Mouse (Mus musculus) adrenal gland, adult (tissue): Measurements from ENCODE around the gene Dtd2.

Experiments used
- DNase-seq, 2 experiments: peaks; one replicate each; pipeline ENCODE4 v3.0.0; 2022 to 2023; ENCODE audit warnings: low spot score in 1 of 2; ENCODE audit not compliant: inconsistent age in 2 of 2

Gene Dtd2

DNA sequence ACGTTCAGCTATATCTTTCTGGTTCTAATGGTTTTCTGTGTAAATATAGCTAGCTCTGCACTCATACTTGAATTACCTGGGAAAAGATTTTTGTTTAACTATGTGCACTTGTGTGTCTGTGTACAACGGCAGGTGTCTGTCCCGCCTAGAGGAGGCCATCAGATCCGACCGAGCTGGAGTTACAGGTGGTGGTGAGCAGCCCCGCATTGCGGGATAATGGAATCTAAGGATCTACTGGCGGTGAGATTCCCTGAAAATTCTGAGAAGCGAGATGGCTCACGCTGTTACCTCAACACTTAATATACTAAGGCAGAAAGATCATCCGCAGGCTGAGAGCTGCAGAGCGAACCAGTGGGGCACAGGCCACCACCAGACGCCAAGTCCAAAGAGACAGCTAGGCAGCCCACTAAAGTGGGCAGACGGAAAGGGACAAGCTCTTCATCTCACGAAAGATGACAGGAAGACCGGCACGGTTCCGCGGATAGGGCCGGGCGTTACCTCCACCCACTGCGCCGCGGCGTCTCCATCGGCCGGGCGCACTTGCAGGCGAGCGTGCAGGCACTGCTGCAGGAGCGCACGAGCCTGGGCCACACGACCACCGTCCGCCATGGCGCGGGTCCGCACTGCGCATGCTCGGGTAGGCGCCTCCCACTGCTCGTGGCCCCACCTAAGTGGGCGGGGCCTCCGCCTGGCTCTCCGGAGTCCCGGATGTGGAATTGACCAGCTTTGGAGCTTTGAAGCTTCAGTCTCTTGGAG, at the start of gene Dtd2:
TSS of gene Dtd2 (minus strand) at position 625 of the 756 bp plus-strand sequence.
- DNase-seq = peak; percentile 94 to 97

DNA sequence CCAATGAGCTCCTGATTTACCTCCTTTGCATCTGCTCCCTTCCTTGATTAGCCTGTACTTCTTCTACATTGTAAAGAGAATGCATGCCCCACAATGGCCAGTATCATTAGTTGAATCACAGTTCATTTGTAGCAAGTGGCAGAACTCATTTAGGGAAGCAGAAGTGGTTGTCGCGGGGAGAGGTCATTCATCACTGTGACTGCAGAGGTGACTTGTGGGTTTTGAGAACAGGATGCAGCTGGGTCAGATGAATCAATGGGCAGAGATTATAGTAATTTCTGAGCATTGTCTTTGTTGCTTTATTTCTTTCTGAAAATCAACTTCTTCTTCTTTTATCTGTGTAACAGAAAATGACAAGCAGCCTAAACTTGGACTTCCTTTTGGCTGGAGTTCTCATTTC, 43.0 kb upstream of the Dtd2 start:
- no peak for DNase-seq

DNA sequence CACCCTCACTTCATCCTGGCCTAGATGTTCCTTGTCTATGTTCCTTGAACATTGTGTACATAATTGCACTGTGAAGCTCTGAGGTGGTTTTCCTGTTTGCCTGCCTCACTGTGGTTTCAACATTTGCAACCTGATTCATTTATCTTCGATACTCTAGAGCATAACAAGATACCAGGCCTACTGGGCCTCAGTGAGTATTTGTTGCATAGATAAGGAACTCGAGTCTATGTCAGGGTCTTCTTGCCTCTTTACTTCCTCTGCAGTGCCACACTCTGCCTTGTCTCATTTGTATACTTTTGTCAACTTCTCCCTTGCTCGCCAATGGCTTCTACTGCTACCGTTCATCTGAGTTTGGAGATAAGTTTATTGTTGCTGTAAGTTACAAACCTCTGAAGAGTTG, 40.1 kb upstream of the Dtd2 start:
- DNase-seq = no peak

DNA sequence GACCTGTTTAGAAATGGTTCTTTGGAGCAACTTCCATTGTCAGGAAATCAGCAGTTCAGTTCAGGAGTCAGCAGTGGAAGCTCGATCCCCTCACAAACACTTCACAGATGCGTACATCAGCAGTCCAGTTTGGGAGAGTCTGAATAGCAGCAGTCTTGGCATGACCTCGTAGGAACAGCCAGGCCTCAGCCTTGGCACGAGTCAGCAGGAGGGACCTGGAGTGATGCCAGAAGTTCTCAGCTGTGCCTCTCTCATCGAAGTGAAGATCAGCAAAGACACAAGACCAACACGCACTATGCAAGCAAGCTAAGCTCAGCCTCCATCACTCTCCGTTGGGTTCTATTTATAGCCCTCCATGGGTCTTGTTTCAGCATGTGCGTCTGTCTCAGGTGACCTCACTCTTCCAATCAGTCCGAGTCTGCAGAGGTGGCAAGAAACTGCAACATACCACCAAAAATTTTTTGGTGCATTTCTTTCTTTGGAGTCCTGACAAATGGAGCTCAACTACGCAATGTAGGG, 36.6 kb upstream of the Dtd2 start:
- DNase-seq = peak; percentile 71 to 81

DNA sequence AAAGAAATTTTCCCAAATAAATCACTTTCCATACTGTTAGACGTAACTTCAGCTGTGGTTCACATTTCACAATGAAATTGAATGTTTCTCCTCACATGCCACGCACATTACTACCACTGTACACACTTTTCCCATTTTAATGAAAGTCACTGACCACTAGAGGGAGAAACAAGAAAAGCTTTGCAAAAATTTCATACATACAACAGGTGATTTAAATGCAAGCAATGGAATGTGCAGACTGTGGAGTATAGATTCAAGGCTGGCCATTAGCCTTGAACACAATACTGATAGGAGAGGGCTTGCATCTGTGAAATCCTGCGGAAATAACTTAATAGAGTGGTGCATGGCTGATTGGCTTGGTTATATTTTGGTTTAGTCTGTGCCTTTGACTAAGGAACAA, 32.1 kb upstream of the Dtd2 start:
- peak in 1 of 2 experiments; percentile 47 for DNase-seq

DNA sequence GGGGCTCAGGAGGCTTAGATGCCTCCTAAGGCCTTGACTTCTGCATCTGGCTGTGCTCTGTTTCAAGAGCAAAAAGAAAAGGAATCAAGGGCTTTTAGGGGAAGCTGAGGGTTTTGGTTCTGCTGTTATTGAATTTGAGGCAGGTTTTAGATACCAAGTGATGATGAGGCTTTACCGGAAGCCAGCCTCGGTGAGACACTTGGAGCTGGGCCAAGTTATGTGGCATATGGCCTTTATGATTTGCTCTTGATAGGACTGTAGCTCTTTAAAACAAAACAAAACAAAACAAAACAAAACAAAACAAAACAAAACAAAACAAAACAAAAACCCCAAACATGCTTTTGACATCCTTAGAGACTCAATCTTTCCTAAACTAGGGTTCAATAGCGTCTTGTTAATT, 28.7 kb upstream of the Dtd2 start:
- no peak for DNase-seq

DNA sequence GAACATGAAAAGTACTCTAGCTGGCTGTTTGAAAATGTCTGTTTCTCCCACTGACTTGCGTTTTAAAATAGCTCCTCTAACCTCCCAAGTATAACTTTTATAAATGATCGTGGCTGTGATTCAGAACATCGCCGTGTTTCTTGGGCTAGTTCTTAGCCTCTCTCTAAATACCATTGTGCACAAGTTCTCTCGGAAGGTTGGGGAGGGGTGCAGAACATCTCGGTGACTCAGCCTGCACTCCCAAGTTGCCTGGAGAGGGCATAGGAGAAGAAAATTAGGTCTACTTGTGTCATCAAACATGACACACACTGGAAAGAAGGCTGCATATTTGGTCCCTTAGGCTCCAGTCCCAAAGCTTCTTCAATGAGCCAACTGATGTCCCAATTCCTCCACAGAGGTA, 26.0 kb upstream of the Dtd2 start:
- no peak for DNase-seq

DNA sequence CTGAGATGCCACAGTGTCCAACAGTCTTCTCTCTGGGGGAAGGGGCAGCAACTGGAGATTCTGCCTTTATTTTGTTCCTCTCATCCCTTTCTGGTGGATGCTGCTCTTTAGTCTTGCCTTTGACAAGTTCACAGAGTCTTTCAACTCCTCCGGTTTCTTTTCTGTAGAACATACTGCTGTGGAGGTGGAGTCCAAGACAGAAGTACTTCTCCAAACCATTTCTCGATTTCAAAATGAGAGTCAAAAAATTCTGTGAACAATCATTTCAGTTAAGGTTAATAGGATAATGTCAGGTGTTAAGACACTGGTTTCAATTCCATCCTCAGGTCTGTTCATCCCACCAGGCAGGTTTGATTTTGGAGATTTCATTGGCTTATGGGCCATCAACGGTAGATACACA, 21.7 kb upstream of the Dtd2 start, which contains the start of gene Gpr33:
TSS of gene Gpr33 (minus strand) at position 101 of the 400 bp plus-strand sequence.
- no peak for DNase-seq

DNA sequence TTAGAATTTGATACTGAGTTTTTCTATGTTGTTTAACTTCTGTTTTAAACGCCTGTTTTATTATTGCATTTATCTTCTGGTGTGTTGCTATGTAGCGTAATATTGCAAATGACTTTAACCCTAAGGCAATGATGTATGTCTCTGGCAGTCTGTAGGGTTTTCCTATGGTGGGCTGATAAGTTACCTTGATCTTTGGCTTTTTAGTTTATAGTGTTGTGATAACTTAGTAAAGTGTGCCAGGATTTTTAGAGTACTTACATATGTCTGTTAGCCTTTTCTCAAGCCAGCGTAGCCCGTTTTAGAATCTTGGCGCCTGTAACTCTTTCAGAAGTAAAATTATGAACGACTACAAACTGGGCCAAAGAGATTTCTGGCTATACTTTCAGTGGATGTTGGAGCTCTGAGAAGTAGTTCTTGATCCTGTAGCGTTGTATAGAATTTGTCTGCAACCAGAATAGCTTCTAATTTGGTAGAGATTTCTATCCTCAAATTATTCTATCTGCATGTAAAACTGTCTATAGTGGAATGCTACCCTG, 8.3 kb upstream of the Dtd2 start:
- DNase-seq = no peak

DNA sequence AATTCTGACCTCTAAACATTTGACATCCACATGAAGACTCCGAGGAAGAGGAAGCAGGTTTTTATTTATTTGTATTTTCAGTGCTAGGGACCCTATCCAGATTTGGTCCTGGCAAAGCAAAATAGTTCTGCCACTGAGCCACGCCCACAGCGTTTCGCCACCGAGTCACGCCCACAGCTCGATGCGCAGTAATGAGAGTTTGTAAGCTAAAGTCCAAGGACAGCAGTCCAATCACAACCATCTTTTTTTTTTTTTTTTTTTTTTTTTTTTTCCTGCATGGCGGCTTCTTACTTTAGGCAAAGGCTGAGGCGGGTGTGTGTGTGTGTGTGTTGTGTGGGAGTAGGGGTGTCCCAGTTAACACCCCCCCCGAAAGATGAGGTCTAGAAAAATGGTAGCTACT, 7.7 kb upstream of the Dtd2 start:
- DNase-seq = peak in 1 of 2 experiments; percentile 56

DNA sequence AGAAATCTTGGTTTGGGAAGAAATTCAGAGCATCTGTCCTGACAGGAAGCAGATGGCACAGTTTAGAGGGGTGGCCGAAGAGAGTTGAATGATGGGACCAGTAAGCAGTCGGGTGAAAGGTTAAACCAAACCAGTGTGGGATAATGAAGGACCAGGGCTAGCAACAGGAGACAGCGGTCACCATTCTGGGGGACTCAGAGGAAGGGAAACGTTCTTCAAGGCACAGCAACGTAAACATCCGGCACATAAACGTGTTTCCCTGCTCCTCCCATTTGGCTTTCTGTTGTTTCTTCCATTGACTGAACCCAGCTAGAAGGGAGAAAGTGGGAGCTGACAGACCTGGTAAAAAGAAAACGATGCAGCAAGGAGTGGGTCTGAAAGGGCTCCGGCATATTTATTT, 7.0 kb upstream of the Dtd2 start:
- no peak for DNase-seq

DNA sequence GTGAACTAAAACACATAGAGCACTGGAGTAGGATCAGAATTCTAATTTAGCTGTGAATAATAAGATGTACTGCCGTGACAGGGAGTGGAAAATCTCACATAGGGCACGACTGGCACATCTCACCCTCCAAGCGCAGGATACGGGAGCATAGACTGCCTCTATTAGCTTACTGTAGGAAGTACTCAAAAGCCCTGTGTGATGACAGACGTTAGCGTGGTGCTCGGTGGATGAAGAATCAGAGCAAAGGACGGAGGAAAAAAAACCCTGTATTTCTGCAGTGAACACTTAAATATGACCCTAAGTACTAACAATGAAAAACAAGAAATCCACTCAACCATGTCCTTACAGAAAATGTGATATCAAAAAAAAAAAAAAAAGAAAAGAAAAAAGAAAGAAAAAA, 5.9 kb upstream of the Dtd2 start:
- DNase-seq = no peak

DNA sequence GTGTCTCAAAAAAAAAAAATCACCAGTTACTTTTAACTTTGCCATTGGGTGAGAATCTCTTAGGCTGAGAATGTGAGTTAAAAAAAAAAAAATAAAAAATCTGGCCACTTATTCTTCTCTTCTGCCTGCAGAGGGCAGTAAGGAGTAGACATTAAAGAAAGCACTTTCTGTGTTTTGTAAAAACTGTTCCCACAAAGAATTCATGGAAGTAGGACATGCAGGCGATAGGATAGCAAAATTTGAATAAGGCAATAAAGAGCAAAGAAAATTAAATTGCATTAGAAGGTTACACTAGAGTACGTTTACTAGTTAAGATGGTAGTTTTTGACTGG, 4.3 kb upstream of the Dtd2 start:
- DNase-seq = peak in 1 of 2 experiments; percentile 56

DNA sequence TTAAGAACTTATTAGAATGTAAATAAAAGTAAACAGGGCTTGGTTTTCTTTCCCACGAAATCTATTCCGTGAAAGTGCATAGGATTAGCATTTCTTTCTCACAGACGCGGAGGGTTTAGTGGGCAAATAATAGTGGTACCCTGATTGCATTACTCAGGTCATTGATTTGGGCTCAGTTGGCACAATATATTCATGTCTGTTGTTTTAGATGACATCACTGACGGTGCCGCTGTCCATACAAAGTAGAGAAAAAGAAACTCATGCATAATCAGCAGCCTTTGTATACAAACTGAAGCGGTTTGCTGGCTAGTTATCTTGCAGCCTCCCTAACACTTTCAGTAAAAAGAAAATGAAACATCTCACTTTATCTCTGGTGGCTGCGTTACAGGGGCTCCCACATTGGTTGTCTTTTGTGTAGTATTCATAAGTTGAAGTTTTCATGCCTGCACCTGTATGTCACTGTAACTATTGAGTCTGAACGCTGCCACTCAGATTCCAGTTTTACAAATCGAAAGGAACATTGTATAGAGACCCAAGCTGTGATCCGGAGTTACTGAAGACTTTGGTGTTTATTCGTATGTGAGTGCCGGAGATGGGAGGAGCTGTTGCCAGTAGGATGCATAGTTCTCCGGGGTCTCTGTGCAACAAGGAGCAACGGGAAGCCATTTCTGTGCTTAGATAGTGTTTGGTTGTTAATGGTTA, 3.8 kb upstream of the Dtd2 start:
- DNase-seq = no peak

DNA sequence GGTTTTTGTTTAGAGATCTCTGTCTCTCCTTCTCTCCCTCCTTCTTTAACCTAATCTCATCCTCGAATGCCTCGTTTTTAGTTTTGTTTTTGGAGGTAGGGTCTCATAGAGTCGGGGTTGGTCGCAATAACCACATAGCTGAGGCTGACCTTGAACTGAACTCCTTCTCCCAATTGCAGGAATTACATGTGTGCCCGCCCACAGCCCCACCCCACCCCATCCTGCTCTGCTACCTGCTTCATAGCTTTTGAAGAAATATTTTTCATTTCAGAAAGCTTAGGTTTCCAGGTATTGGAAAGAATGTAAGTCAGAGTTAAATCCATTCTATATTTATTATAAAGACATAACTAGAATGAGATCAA, 313 bp upstream of the Dtd2 start:
- DNase-seq = no peak

DNA sequence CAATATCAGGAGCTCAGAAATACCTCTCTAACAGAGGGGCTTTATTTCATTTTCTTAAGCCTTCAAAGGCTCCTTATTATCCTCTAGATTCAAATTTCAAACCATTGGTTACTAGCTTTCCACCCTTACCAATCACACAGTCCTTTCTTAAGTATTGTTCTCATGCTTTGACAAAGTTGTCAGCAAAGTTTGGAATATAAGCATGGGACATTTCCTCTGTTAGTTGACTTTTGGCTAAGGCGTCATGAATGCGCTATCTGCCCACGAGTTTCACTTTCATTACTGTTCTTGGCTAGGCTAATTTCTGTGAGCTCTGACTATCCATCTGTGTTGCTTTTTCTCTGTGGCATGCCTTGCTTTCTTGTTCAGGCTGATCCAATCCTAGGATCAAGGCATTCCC, 3.6 kb downstream of the Dtd2 start:
- DNase-seq = no peak

DNA sequence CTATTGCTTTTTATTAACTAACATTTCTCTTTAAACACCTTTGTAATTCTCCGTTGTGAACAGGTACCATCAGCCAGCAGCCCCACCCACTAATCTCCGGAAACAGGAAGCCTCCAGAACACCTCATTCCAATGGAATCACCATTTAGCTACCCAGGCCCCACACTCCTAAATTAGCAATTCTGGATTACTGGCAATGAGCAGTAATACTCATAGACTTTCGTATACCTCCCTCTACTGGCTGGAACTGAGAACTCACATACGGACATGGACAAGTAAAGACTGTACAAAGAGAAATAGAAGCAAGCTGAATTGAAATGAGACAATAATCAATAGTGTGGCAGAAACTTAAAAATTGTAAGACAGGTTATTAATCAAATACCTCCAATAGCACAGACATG, 4.8 kb downstream of the Dtd2 start:
- peak; percentile 46 to 91 for DNase-seq

DNA sequence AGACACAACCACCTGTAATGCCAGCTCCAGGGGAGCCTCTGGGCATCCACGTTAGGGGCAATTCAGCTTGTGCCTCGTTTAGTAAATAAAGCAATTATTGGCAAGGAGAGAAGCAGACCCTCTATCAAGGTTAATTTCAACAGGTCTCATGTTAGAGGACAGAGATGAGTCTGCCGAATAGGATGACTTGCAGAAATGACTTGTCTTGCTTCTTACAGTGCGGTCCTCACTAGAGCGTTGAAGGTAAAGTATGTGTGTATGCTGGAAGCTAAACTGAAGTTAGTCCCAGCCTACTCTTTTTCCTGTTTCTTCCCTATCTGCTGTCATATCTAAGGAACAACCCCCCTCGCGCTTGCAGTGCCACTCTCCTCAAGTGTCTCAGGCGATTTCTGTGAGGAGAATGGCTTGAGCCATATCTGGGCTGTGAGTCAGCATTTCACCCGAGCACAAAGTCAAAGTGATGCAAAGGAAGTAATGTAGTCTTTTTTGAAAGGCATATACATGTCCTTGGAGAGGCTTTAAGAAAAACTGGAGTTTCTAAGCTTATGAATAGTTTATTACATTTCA, 7.9 kb downstream of the Dtd2 start:
- DNase-seq = no peak

DNA sequence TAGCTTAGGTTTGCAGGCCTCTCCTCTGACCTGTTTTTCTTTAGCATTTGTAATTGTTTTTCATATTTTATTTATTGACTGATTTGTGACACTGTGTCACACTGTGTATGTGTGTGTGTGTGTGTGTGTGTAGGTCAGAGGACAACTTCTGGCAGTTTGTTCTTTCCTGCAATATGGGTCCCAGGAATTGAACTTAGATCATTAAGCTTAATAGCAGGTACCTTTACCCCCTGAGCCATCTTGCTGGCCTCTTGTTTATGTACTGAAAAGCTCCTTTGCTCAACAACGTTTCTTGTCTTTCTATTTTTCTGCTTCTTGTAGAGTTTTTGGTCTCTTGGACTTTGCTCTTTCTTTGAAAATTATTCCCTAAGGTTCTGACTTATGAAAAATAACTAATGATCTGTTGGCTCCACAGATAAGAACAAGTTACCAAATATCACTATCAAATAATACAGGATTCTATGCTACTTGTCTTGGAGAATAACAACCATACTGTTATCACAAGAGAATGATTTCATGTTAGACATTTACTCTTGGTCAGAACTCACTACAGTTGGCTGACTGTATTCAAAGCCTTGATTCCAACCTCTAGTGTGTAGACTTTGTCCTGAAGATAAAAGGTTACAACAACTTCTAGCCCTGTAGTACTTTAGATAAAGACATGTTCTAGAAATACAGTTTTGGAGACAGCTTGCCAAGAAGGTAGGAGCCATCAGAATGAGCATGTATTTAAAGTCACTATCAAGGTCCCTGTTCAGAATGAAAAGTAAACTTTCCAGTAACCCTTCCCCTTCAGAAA, 10.4 kb downstream of the Dtd2 start:
- no peak for DNase-seq

DNA sequence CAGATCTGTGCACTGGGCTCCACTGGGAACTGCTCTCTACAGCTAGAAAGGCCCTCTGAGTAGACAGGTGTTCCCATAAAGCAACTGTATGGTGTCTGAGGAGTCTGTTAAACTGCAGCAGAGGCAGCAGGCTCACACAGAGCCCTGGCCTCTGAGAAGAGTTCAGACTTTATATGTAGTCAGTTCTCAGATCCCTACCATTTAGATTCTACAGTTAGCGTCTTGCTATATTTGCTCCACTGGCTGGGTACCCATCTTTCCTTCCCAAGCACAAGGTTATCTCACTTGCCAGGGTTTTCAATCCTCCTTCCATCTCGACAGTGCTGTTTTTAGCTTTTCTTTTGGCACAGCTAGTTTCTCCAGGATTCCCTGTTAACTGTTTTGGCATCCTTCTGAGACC, 15.7 kb downstream of the Dtd2 start:
- no peak for DNase-seq

DNA sequence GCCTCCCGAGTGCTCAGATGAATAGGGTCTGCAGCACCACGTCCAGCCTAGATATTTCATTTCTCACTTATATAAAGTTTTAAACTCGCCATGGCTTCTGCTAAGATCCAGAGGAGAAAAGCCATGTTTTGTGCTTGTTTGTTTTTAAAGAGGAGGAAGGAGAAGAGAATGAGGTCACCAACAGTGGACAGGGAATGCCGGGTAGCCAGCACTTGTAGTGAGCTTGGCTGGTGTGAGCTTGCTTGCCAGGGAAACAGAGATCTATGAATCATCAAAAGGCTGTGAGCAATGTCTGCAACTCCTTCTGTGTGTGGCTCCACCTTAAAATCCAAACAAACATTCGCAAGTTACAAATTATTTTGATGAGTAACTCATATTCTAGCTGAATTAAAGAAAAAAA, 17.8 kb downstream of the Dtd2 start:
- DNase-seq = peak in 1 of 2 experiments; percentile 64
